Mouse (Mus musculus) large intestine, adult 2 months (tissue): Measurements from ENCODE around the gene Pcyt2. TPM values are rescaled to one million over a fixed set of nuclear protein-coding genes. Genes with fewer than 3 reads are reported as not detected.
"Not testable (repeated sequence)": the region's sequence is repeated elsewhere in the genome, so short reads cannot be mapped to it uniquely, and the experiment has no call there.

ENCODE experiments used
- DNase-seq: peaks from one replicate; pipeline ENCODE4 v3.0.0-alpha.2; 2012; ENCODE audit warnings: low read depth, low spot score
- WGBS: fragments of 180-500 bp; shearing (Covaris S2); methylation state at CpG from one replicate; pipeline ENCODE4 v1.1.7; 2018; 5-methylcytosine and 5-hydroxymethylcytosine counted together
- polyA plus RNA-seq: library from polyadenylated mRNA; depleted of rRNA; stranded (reverse); fragments of >200 nt; gene quantifications from 2 replicates; pipeline ENCODE4 v1.2.3, GENCODE M21; 2012

Pcyt2 gene
- polyA plus RNA-seq, 1 experiment, result 397 TPM

- DNase-seq, result no peak
- WGBS, result 91% methylated on average over 6 of the region's 6 CpGs
Measured at GRCm38 (mm10) chr11:120588531-120588930, 29.2 kb downstream of the Pcyt2 start.

DNA sequence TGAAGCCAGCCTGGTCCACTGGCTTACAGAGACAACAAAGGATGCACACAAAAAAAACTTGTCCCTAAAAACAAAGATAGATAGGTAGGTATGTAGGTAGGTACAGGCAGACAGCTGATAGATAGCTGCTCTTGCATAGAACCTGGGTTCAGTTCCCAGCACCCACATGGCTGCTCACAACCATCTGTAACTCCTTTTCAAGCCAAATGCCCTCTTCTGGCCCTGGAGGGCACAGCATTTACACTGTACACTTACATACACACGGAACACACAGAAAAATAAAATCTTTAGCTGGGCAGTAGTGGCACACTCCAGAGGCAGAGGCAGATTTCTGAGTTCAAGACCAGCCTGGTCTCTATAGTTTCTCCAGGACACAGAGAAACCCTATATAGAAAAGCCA, 33.8 kb downstream of the Pcyt2 start:
- DNase-seq, result no peak
- 94% methylated on average over 1 of the region's 1 CpGs for WGBS

GRCm38 (mm10) chr11:120582982-120583293, 34.8 kb downstream of the Pcyt2 start:
- DNase-seq, result not testable (repeated sequence)
- 96% methylated on average over 2 of the region's 2 CpGs for WGBS

DNA sequence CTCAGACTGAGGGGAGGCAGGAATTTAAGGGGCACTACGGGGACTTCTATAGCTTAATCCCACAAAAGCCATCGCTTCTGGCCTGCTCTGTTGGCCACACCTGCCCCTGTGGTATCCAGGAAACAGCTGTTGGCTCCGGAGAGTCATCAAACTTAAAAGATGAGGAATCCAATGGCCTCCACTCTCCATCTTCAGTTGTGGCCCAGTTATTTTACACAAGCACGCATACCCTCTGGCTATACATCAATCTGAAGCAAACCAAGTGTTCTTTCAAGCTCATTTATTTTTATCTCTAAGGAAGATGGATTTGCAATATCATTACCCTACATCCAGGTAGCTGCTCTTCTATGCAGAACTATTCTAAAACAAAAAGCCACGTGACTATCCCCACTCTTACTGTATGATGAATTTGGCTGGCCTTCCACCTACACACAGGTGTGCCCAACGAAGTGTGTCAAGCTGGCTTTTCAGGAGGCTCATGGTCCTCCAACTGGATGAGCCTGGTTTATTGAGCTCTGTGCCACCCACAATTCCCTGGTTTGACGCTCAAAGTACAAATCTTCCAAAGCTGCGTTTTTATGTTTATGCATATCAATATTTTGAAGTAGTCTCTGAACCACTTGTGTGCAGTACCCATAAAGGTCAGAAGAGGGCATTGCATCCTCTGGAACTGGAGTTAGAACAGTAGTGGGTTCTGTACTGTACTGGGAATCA, 35.3 kb downstream of the Pcyt2 start:
- 51% methylated on average over 8 of the region's 8 CpGs for WGBS
- DNase-seq, result no peak

- 2% methylated on average over 75 of the region's 75 CpGs for WGBS
- DNase-seq, result no peak
Measured at GRCm38 (mm10) chr11:120581490-120582267, 36.1 kb downstream of the Pcyt2 start, which contains the start of gene Arhgdia. TSS of gene Arhgdia (minus strand) at chr11:120581624.

GRCm38 (mm10) chr11:120580871-120581331, 36.8 kb downstream of the Pcyt2 start:
- WGBS, result under 1% methylated on average over 43 of the region's 44 CpGs

DNA sequence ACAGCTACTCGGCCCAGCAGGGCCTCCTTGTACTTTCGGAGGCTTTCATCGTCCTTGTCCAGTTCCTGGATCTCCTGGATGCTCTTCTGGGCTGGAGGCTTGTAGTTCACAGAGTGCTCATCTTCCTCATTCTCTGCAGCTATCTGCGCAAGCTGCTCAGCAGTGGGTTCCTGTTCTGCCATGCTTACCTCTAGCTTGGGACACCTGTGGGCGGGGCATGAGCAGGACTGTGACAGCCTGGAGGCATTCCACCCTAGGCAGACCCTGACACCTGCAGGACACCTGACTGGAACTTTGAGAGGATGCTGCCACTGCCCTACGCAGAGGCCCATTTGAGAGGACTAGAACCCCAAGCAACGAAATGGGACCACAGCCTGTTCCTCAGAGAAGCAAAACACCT, 37.5 kb downstream of the Pcyt2 start:
- 22% methylated on average over 7 of the region's 7 CpGs for WGBS
- DNase-seq, result no peak

More at GRCm38 (mm10) chr11:120580871-120581331, 36.8 kb downstream of the Pcyt2 start:
- DNase-seq, result no peak

DNA sequence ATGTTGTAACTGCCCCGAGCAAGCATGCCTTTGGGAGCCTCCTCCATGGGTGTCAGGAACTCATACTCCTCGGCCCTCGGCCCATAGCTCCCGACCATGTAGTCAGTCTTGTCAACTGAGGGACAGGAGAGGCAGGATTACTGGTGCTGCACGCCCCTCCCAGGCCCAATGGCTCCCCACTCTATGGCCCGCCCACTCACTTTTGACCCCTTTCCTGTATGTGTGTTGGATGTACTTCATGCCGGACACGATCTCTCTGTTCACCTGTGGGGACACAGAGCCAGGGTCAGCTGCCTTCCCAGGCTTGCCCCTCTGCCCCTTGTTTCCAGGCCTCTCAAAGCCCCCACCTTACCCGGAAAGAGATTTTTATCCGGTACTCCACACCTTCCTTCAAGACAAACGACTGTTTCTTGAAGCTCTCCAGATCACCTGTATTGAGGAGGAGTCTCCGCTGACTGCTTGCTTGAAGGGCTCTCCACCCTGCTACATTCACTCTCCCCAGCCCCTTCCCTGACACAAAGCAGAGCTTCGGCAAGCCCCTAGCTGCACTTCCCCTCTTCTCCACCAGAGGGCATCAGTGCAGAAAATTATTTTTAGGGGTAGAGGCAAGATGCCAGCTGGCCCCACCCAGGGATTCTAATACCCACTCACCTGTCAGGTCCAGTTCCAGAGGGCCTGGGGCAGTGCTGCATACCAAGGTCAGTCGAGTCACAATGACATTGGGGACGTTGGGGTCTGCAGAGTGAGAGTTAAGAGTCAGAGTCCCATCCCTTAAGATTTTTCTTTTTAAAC, 38.2 kb downstream of the Pcyt2 start:
- DNase-seq, result no peak

GRCm38 (mm10) chr11:120578694-120579243, 39.0 kb downstream of the Pcyt2 start:
- WGBS, result 88% methylated on average over 11 of the region's 11 CpGs
- DNase-seq, result no peak

More for the DNA sequence above, 38.2 kb downstream of the Pcyt2 start:
- WGBS, result 55% methylated on average over 15 of the region's 15 CpGs

GRCm38 (mm10) chr11:120578024-120578693, 39.6 kb downstream of the Pcyt2 start:
- no peak for DNase-seq
- WGBS, result 59% methylated on average over 10 of the region's 10 CpGs

- DNase-seq, result no peak
- WGBS, result 67% methylated on average over 7 of the region's 7 CpGs
Measured at GRCm38 (mm10) chr11:120577211-120578023, 40.3 kb downstream of the Pcyt2 start.

DNA sequence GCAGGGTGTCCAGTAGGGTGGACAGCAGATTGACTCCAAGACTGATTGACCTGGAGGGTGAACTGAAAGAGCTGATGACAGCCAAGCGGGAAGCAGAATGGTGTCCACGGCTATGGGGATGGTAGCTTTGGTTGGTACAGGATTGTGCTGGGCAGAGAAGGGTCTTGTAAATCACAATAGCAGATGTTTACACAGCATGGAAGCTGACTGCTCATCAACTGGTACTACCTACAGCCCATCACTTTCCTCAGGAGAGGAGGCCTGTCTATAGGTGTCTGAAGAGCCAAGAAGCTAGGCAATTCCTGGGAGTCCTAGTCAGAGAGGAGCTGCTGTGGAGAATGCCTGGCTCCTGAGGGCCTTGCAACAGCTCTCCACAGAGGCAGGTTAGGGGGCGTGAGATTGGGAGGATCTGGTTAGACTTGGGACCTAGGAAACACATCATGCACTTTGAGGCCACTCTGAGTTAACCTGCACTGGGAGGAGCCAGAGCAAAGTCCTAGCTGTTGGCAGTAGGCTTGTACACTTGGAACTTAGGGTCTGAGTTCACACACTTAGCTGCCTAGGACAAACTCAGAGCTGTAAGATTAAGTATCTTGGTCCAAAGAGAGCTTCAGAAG, 41.3 kb downstream of the Pcyt2 start:
- WGBS, result 74% methylated on average over 3 of the region's 3 CpGs

DNA sequence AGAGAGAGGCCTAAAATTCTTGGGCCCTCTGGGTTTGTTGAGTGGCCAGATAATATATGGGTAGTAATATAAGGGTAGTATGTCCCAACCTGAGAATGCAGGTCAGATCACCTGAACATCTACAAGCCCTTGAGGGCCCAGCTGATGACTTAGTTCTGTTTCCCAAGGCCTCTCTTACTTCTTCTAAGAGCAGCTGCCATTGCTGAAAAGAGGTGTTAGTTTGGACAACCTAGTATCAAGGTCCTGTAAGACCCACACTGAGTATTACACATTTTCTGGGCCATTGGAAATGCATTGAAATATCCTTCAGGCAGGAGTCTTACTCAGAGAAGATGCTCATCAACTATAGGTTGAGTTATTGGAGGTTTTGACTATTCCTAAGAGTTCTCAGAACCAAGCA, 41.8 kb downstream of the Pcyt2 start:
- DNase-seq, result no peak

More for the DNA sequence above, 41.3 kb downstream of the Pcyt2 start:
- no peak for DNase-seq

- no peak for DNase-seq
- 69% methylated on average over 2 of the region's 2 CpGs for WGBS
Measured at GRCm38 (mm10) chr11:120575046-120575445, 42.7 kb downstream of the Pcyt2 start.

GRCm38 (mm10) chr11:120574278-120574600, 43.5 kb downstream of the Pcyt2 start:
- DNase-seq, result no peak
- 27% methylated on average over 5 of the region's 5 CpGs for WGBS

GRCm38 (mm10) chr11:120573585-120574277, 44.0 kb downstream of the Pcyt2 start:
- WGBS, result under 1% methylated on average over 23 of the region's 23 CpGs
- DNase-seq, result no peak

DNA sequence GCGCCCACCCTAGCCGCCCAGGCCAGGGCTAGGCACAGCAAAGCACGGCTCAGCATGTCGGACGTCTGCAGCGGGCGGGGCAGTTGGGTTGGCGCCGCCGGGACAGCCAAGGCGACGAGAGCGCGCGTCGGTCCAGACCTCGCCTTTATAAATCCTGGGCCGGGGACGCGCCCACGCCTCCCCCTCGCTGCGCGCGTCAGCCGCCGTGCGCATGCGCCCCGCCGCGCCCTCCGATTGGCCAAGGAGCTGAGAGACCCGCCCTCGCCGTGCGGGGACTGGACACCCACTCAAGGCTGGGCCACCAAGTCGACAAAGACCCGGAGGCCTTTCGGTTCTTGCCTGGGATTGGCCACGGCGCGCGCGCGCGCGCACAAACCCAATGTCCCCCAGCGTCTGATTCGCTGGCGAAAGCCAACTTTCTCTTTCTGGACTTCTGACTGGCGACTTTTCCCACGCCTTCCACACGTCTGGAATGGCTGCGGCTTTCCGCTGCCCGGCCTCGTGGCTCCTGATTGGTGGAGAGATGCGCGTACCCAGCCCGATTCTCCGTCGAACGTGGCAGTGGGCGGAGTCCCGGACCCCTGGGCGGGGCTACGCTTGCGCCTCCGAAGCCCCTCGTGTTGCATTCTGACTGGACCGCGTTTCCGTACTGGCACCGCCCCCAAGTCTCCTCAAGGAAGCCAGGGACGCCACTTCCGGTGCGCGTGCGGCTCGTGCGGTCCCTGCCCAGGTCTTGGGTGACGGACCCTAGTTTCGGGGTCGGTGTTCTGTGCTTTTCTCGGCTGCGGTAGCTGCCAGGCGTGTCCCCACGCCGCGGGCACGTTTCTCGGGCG, 44.8 kb downstream of the Pcyt2 start, which contains the start of gene P4hb:
TSS of gene P4hb (minus strand) at position 502 of the 833 bp plus-strand sequence.
- DNase-seq, result peak; percentile 98
- WGBS, result under 1% methylated on average over 94 of the region's 94 CpGs
